Mouse (Mus musculus): Measurements from ENCODE around the gene Fastkd2.

- TF ChIP-seq CTCF (IDR thresholded peaks at IDR 0.05; ENCODE audit: low read depth), result no peak
- no peak for TF ChIP-seq EP300 (IDR thresholded peaks at IDR 0.05; ENCODE audit: low read depth)
Observed at GRCm38 (mm10) chr1:63705733-63706132, 24.7 kb upstream of the Fastkd2 start.
